Mouse (Mus musculus) G1E (cell line): ENCODE measurements around the gene Pgpep1l.

Experiments
- CTCF ChIP-seq: IDR thresholded peaks from 2 replicates; pipeline ENCODE4 v1.5.1; 2012; ENCODE audit warnings: low read depth, low read length, inconsistent platforms, mixed read lengths
- GATA1 ChIP-seq: IDR thresholded peaks from 2 replicates; pipeline ENCODE4 v1.6.1; 2012; ENCODE audit warnings: borderline replicate concordance, low read length, inconsistent platforms, mixed read lengths
- GATA2 ChIP-seq: IDR thresholded peaks from 2 replicates; pipeline ENCODE4 v1.6.1; 2012; ENCODE audit warnings: low read depth, low read length, inconsistent platforms, borderline replicate concordance
- POLR2AphosphoS5 ChIP-seq: IDR thresholded peaks from 2 replicates; pipeline ENCODE4 v1.6.1; 2012; ENCODE audit warnings: low read depth, low read length, inconsistent platforms; ENCODE audit not compliant: insufficient replicate concordance
- TAL1 ChIP-seq: conservative IDR thresholded peaks from 2 replicates; pipeline ENCODE4 v1.6.1; 2012; ENCODE audit warnings: low read depth, low read length, inconsistent platforms, mixed read lengths

DNA sequence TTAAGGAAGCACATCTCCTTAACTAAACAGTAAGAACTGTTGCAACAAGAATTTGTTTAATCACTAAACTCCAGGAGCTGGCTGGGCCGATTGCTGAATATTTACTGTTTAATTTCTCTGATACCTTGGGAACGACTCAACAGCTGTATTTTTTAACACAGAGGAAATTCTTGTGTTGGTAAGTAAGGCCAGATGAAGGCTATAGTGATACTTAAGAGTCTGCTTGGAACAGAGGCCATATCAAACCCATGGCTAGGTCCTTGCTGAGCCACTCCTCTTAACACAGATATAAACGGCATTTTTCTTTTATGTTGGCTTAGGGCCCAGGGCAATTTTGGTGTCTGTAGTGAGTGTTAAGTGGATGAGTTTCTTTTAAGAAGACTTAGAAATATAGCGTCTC is 6.5 kb upstream of the Pgpep1l start:
- TF ChIP-seq GATA1: no peak
- TF ChIP-seq CTCF: no peak
- no peak for TF ChIP-seq POLR2AphosphoS5
- no peak for TF ChIP-seq GATA2
- TF ChIP-seq TAL1: no peak
